Mouse (Mus musculus) C2C12 (cell line): ENCODE measurements around the gene Ropn1l. TPM values are rescaled to one million over a fixed set of nuclear protein-coding genes. Genes with fewer than 3 reads are reported as not detected.

Experiments
- H3K27me3 ChIP-seq: one replicate; pipeline ENCODE4 v1.6.1; 2011; ENCODE audit not compliant: control insufficient read depth, insufficient read depth, insufficient read length
- H3K36me3 ChIP-seq: one replicate; pipeline ENCODE4 v1.6.1; 2011; ENCODE audit not compliant: control insufficient read depth, insufficient read depth
- H3K4me3 ChIP-seq: one replicate; pipeline ENCODE4 v1.5.1; 2011; ENCODE audit warnings: mild to moderate bottlenecking, control low read depth; ENCODE audit not compliant: poor library complexity, insufficient read depth, severe bottlenecking
- H3K79me2 ChIP-seq: one replicate; pipeline ENCODE4 v1.6.1; 2011; ENCODE audit not compliant: control insufficient read depth, insufficient read depth
- H3K79me3 ChIP-seq: one replicate; pipeline ENCODE4 v1.6.1; 2011; ENCODE audit warnings: low read depth, control low read depth
- H3ac ChIP-seq: one replicate; pipeline ENCODE3; 2011; ENCODE audit warnings: low read depth; ENCODE audit not compliant: control insufficient read depth, insufficient read length
- CEBPB ChIP-seq: IDR thresholded peaks from one replicate; pipeline ENCODE4 v1.6.1; 2011; ENCODE audit warnings: low read depth, mild to moderate bottlenecking, control low read depth, moderate library complexity
- CTCF ChIP-seq: IDR thresholded peaks from one replicate; pipeline ENCODE4 v1.5.1; 2011; ENCODE audit not compliant: control insufficient read depth, insufficient read depth, insufficient read length
- FOSL1 ChIP-seq: IDR thresholded peaks from one replicate; pipeline ENCODE4 v1.8.0; 2011; ENCODE audit warnings: mild to moderate bottlenecking, low read length; ENCODE audit not compliant: poor library complexity, insufficient read depth, severe bottlenecking
- MAX ChIP-seq: IDR thresholded peaks from one replicate; pipeline ENCODE4 v1.6.1; 2011; ENCODE audit warnings: mild to moderate bottlenecking, control low read depth
- MYOD1 ChIP-seq: IDR thresholded peaks from one replicate; pipeline ENCODE4 v1.6.1; 2011; ENCODE audit warnings: low read depth; ENCODE audit not compliant: control insufficient read depth, insufficient read length
- MYOG ChIP-seq: IDR thresholded peaks from one replicate; pipeline ENCODE4 v1.6.1; 2011; ENCODE audit not compliant: control insufficient read depth, insufficient read length; ENCODE audit errors: extremely low read depth
- USF1 ChIP-seq: IDR thresholded peaks from one replicate; pipeline ENCODE4 v1.6.1; 2011; ENCODE audit warnings: low read depth, mild to moderate bottlenecking, control low read depth, moderate library complexity
- long read RNA-seq, 2 experiments: library from polyadenylated mRNA; unstranded; transcript quantifications; one replicate each; pipeline ENCODE4 v2.0.0; 2019 to 2020
- polyA plus RNA-seq: library from polyadenylated mRNA; unstranded; fragments of >200 nt; fragmentation: generic; extraction: Trizol; gene quantifications from one replicate; pipeline ENCODE4 v1.2.1, GENCODE M21; 2012; ENCODE audit warnings: missing spikeins

Gene Ropn1l
- polyA plus RNA-seq = 3.7 TPM
- long read RNA-seq, experiment 1, transcript Ropn1l-201 (5 exons, 957 nt) = major isoform, 13 of 14 reads
- long read RNA-seq, experiment 1, partial matches to known transcripts = 0 of 14 reads
- long read RNA-seq, experiment 1, other reads (novel, unspliced or antisense) = 1 of 14 reads
- long read RNA-seq, experiment 2, partial matches to known transcripts = 1 of 1 reads
- long read RNA-seq, experiment 2, other reads (novel, unspliced or antisense) = 0 of 1 reads

- no peaks in the 10 kb centered on the region for H3K79me2 ChIP-seq
- peak within 1 kb of the TSS; percentile 55 for H3ac ChIP-seq
- H3K27me3 ChIP-seq = no peaks in the 10 kb centered on the region
- peaks cover 24% of the 10 kb centered on the region for H3K36me3 ChIP-seq
- H3K4me3 ChIP-seq = peak within 1 kb of the TSS; percentile 47
- no peaks in the 10 kb centered on the region for H3K79me3 ChIP-seq
- TF ChIP-seq MAX = peak; percentile 69
- TF ChIP-seq MYOG = no peak
- TF ChIP-seq FOSL1 = no peak
- no peak for TF ChIP-seq USF1
- no peak for TF ChIP-seq MYOD1
- TF ChIP-seq CTCF = no peak
- no peak for TF ChIP-seq CEBPB
These were observed at the start of gene Ropn1l for GRCm38 (mm10) chr15:31453098-31453916. Gene Ropn1l, minus strand, starts transcription at chr15:31453737.

- Histone ChIP-seq H3K79me3 (peaks cover 17% of the 10 kb centered on the region), H3K4me3 (no peak overlapping the region), H3K79me2 (peaks cover 36% of the 10 kb centered on the region), H3K36me3 (peaks cover 39% of the 10 kb centered on the region), H3ac (no peak overlapping the region), H3K27me3 (no peaks in the 10 kb centered on the region)
- TF ChIP-seq MYOD1 (no peak), MAX (no peak), FOSL1 (no peak)
These were observed 49.5 kb upstream of the Ropn1l start for GRCm38 (mm10) chr15:31502996-31503395.

- H3ac ChIP-seq = no peak overlapping the region
- peaks cover 29% of the 10 kb centered on the region for H3K79me2 ChIP-seq
- H3K36me3 ChIP-seq = peaks cover 46% of the 10 kb centered on the region
- no peaks in the 10 kb centered on the region for H3K27me3 ChIP-seq
- no peak for TF ChIP-seq MAX
- no peak for TF ChIP-seq FOSL1
- no peak for TF ChIP-seq CTCF
- H3K4me3 ChIP-seq = no peak overlapping the region
- H3K79me3 ChIP-seq = peaks cover 13% of the 10 kb centered on the region
These were observed 48.8 kb upstream of the Ropn1l start for GRCm38 (mm10) chr15:31502313-31502712.

GRCm38 (mm10) chr15:31494803-31495202 is 41.3 kb upstream of the Ropn1l start:
- Histone ChIP-seq H3K4me3 (no peak overlapping the region), H3K79me3 (no peaks in the 10 kb centered on the region), H3ac (no peak overlapping the region), H3K27me3 (no peaks in the 10 kb centered on the region), H3K79me2 (no peaks in the 10 kb centered on the region), H3K36me3 (peaks cover 78% of the 10 kb centered on the region)
- TF ChIP-seq MYOG (no peak), MYOD1 (no peak), CEBPB (no peak), USF1 (no peak), CTCF (no peak), FOSL1 (no peak), MAX (no peak)

GRCm38 (mm10) chr15:31494310-31494709 is 40.8 kb upstream of the Ropn1l start:
- peaks cover 83% of the 10 kb centered on the region for H3K36me3 ChIP-seq
- no peaks in the 10 kb centered on the region for H3K79me3 ChIP-seq
- H3K79me2 ChIP-seq = no peaks in the 10 kb centered on the region
- H3K4me3 ChIP-seq = no peak overlapping the region
- no peaks in the 10 kb centered on the region for H3K27me3 ChIP-seq
- no peak overlapping the region for H3ac ChIP-seq
- TF ChIP-seq FOSL1 (no peak), MYOD1 (no peak), MYOG (no peak), CTCF (no peak), CEBPB (no peak), MAX (no peak), USF1 (no peak)
